Mouse (Mus musculus) spleen, postnatal 14 days (tissue): ENCODE results near the gene Psmd3.
"Not testable (repeated sequence)": the region's sequence is repeated elsewhere in the genome, so short reads cannot be mapped to it uniquely, and the experiment has no call there.

Experiments used
- DNase-seq, 2 experiments: peaks; one replicate each; pipeline ENCODE4 v3.0.0; 2021 to 2022; ENCODE audit warnings: low spot score in 2 of 2

Gene Psmd3

DNA sequence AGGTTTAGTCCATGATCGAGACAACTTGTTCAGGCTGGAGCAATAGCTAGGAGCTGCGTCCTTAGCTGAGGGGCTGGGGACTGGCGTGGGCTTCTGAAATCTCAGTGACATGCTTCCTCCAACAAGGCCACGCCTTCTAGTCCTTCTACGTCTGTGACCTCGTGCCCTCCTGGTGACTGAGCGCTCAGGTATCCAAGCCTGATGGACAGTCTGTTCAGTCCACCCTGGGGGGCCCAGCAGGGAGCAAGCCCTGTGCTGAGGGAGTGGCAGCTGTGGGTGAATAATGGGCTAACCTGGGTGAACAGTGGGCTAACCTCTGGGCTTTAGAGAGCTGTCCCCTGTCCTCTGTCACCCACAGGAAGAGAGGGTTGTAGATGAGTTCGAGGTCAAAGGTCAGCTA is 5.7 kb downstream of the Psmd3 start:
- no peak for DNase-seq

DNA sequence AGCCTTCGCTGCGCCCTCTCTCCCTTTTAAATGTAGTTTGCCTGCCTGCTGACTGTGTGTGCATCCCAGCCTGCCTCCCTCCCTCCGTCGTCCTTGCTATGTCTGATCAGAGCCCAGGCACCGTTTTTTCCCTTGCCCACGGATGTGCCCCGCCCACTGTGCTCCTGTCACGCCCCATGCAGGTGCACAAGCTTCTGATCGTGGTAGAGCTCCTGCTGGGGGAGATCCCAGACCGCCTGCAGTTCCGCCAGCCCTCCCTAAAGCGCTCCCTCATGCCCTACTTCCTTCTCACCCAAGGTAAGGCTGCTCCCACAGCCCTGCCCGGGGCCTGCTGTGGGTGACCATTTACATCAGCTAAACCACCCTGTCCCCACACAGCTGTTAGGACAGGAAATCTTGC is 10.8 kb downstream of the Psmd3 start:
- no peak for DNase-seq

DNA sequence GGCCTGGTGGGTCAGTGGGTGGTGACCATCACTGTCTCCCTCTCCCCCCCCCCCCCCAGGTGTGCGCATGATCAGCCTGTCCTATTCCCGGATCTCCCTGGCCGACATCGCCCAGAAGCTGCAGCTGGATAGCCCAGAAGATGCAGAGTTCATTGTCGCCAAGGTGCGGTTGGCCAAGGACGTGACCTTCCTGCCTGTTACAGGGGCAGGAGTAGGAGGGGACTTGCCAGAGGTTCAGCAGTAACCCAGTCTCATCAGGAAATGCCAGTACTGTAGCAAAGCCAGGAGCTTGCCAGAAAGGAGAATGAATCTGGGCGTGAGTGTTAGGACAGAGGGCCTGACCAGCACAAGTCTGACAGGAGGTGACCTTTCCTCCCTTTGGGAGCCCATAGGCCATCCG is 11.4 kb downstream of the Psmd3 start:
- DNase-seq: no peak

DNA sequence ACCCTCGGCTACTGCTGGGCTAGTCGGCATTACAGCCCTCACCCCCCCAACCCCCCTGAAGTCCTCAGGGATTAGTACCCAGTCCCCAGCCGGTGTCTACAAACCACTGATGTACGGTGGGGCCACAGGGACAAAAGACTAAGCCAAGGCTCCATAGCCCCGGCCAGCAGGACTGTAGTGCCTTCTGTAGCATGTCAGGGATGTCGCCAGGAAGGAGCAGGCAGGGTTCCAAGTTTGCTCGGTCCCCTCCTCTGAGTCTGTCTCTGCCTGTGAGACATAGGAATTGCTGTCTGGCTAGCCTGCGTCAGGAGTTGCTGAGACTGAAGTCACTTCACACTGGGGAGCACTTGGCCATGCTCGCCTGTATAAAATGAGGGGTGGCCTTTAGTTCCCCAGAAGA is 11.9 kb downstream of the Psmd3 start:
- no peak for DNase-seq

DNA sequence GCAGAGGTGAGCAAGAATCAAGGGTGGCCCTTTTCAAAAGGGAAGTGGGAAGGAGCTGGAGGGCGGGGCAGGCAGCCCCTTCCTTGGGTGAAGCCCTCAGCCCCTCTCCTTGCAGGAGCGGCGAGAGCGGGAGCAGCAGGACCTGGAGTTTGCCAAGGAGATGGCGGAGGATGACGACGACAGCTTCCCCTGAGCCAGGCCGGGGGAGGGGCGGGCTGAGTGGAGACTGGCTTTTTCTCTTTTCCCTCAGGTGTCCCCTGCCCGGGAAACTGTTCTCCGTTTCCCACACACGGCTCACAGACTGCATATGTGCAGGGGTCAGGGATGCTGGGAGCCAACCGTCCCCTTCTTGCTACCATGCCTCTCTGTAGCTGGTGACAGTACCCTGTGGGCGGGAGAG is 13.1 kb downstream of the Psmd3 start:
- no peak for DNase-seq

DNA sequence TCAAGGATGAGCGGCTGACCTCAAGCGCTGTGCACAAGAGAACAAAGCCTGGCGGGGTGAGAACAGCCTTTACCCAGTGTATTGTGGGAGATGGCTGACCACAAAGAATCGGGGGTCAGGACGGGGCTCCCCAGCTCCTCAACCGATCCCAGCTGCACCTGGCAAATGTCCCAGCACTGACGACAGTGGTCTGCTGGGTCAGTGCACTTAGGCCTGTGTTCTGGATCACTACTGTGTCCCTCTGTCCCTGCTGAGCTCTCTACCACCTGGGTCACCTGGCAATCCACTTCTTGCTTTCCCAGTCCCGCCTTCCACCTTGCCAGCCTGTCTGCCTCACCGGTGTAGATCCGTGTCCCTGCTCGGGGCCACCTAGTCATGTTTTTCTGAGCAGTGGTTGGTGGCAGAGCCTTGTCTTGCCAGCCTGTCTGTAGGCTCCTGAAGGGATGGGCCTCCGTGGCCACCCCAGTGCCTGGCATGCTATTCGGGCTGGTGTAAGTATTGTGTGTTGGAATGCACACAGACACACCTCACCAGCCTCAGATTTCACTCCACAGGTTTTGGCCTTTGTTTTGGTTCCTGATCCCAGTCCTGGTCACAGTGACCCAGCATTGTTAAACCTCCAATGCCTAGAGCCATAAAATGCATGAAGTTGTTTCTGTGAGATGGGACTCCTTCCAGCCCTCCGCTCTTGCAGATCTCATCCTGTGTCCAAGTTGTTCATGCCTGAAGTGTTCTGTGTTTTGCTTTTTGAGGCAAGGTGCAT is 14.3 kb downstream of the Psmd3 start:
- no peak for DNase-seq

DNA sequence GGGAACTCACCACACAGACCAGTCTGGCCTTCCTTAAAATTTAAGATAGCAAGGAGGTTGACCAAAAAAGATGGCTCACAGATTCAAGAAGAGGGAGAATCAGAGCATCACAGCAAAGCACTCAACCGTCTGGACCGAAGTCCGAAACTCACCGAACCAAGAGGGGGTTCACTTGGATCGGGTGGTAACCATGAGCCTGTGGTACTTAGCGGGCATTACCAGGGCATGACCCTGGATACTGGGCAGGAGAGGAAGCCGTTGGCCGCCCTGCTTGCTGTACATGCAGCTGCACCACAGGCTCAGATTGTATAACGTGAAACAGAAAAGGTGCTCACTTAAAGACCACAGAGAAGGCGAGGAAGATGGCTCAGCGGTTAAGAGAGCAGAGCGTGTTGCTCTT is 14.9 kb downstream of the Psmd3 start:
- DNase-seq: no peak

DNA sequence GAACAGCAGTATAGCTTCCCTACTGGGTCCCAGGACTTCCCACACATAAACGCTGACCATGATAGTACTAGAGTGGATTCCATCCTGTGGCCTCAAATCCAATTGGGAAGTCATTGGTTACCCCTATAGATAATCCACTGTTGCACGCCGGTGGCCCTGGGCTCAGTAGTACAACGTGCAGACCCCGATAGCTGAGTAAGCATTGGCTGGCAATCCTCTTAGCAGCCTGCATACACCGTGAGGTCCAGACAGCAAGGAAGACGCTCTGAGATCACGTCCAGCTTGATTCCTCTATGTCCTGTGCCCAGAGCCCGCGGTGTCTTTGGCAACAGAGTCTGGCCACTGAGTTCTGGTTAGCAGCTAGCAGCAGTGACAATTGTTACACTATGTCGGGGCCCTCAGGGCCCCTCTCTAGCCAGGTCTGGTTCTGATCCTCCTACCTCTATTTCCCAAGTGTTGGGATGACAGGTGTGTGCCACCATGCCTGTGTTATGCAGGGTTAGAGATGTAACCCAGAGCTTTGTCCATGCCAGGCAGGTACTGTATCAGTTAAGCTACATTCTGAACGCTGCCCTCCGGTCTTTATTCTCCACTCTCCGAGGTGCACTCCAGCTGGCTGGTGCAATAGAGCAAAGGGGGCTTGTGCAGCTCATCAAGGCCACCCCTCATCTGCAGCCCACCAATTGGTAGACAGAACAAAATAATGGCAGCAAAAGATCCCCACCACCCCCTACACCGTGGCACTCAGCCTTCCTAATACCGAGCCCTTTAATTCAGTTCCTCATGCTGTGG is 16.7 kb downstream of the Psmd3 start:
- no peak for DNase-seq

DNA sequence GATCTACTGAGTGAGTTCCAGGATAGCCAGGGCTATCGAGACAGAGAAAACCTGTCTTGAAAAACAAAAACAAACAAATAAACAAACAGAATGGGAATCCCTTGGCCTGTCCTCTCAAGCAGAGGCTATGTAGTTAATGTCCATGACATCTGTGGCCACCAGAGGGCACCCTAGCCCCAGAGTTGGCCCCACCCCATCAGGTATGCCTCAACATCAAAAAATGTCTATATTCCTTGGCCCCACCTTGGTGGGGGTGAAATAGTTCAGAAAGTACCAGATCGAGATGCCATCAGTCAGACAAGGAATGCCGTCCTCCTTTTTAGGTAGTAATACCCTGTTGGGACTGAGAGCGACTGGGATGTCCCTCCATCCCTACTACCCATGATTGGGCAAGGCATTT is 17.6 kb downstream of the Psmd3 start:
- peak; percentile 57 to 74 for DNase-seq

DNA sequence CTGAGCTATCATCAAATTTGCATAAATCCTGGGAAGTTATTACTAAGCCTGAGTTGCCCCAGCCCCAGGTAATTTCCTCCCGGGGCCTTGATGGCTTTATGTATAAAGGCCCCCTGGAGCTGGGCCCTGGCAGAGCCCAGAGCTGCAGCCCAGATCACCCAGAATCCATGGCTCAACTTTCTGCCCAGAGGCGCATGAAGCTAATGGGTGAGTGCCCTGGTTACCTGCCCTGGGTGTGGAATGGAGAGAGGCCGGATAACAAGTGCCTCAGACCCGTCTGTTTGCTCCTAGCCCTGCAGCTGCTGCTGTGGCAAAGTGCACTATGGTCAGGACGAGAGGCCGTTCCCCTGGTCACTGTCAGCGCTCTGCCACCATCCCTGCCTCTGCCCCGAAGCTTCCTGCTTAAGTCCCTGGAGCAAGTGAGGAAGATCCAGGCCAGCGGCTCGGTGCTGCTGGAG is 18.9 kb downstream of the Psmd3 start, which contains the start of gene Csf3:
Gene Csf3, plus strand, starts transcription at position 51 of the 458 bp plus-strand sequence.
- DNase-seq: no peak

DNA sequence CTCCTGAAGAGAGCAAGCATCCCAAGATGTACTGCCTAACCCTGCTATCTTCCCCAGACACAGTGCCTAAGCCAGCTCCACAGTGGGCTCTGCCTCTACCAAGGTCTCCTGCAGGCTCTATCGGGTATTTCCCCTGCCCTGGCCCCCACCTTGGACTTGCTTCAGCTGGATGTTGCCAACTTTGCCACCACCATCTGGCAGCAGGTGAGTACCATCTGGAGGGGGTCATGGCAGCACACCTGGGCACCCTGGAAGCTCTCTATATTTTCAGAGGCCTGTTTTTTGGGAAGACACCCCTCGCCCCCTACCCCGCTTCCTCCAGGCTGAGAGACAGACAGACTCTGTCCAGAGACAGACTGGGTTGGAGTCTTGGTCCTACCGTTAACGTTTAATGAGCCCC is 20.0 kb downstream of the Psmd3 start:
- no peak for DNase-seq

DNA sequence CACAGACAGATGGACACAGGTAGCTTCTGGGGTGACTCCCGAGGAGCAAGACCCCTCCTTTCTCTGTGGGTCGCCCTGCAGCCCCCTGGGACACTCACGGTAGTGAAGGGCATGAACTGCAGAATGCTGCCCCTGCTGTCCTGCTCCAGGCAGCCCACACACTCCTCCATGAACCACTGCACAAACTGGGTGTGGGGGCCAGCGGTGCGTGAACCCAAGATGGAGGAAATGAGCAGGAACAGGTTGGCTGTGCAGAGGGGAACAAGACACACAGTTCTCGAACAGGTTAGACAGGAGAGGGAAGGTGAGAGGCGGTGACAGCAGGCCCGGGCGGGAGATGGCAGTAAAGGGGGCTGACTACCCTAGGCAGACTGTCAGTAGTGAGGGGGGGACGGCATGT is 22.7 kb downstream of the Psmd3 start:
- DNase-seq: no peak

DNA sequence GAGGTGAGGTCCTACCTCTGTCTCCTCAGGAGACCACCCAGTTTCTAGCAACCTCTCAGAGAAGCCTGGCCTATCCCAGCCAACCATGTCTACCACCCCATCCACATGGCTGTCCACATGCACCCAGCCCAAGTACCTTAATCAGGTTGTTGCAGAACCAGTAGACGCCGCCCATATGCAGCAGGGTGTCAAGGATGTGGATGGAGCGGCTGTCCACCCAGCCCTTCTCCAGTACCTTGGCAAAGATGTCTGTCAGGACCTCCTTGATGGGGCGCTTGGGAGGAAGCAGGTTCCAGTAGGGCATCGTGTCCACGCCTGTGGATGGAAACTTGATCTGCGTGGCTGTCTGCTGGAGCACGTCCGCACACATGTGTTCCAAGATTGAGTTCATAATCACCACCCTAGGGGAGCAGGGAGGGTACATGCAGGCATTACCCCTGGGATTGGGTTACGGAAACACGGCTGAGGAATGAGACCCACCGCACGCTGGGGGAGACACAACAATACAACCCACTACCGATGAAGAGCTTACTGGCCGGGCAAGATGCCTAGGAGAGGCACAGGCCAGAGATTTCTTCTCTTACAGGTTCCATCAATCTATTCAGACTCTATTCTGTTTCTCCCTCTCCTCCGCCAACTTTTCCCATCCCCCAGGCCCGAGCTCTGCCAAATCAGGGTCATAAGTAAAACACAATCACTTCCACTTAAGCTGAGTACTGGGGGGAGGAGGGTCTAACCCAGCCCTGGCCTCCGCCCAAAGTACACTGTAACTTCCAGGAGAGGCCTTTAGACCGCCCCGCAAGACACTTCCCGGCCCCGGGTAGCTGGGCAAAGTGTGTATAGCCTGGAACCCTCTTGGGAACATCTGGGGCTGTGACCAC is 25.3 kb downstream of the Psmd3 start:
- DNase-seq: no peak

DNA sequence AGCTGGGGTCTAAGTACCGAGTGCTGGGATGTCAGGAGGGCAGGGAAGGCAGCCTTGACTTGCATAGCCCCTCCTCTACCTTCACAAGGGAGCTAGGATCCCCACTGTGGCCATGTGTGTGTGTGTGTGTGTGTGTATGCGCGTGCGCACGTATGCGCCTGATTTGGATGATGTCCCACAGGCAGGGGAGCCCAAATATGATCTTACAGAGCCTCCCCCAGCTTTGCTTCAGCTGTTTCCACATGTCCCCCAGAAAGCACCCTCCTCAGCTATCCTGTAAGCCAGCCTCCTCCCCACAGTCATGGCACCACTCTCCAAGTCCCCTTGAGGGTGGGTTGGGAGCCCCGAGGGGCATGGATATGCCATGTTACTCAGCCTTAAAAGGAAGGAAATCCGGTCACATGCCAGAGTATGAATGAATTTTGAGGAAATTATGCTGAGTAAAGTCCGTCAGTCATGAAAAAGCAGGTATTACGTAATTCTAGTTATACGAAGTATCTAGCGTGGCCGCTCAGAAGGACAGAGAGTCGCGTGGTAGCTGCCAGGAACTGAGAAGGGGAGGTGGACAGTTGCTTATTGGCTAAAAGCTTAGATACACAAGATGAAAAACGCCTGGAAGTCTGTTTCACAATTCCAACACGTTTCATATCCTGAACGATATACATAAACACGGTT is 26.1 kb downstream of the Psmd3 start:
- DNase-seq: no peak

DNA sequence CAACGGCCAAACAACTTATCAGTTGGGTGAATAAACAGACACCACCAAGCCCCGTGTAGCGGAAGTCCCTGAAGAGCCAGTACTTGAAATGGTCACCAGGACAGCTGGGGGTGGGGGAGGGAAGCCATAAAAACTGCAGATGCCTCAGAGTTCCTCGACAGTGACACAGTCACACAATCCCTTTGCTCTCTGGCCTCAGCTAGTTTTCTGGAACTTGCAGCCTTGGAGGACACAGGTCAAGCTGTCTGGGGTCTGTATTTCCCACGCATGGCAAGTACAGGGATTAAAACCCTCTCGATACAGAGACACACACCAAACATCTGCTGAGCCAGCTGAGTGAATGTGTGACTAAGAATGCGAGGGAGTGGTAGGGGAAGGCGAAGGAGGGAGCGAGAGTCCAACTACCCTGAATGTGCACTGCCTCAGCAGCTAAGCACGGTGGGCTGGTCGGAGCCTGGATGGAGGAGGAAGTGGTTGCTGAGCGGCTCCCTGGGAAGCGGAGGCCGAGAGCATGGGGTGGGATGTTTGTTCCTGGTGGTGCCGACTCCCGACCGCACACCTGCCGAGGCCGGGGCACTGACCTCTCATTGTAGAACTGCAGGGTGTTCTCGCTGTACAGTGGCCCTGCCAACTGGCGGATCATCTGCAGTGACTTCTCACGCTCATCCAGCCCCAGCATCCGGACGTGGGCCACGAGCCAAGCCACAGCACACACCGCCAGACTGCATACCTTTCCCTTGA is 26.8 kb downstream of the Psmd3 start:
- no peak for DNase-seq

DNA sequence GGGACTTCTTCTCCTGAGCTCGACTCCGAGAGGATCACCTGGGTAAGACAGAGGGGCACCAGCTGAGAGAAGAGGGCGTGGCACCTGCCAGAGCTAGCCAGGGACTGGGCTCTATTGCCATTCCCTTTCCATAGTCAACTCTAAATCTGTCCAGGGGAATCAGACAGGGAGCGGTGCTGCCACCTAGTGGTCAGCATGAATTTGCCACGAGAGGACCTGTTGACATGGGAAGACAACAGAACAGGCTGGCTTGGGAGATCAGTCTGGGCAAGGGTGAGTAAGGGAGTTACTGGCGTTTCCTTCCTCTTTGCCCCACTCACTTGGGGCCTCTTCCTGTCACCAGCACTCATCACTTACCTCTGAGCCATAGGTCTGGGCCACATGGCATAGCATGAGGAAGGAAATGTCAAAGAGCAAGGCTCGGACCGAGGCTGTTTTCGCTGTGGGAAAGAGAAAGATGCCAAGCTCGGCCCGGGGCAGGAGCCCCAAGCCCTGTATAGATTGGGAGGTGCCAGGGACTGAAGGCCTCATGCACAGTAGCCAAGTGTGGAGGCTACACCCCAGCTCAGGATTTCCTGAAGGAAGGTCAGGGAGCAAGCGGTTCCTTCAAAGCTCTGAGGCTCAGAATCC is 28.2 kb downstream of the Psmd3 start:
- DNase-seq: peak; percentile 50 to 70

DNA sequence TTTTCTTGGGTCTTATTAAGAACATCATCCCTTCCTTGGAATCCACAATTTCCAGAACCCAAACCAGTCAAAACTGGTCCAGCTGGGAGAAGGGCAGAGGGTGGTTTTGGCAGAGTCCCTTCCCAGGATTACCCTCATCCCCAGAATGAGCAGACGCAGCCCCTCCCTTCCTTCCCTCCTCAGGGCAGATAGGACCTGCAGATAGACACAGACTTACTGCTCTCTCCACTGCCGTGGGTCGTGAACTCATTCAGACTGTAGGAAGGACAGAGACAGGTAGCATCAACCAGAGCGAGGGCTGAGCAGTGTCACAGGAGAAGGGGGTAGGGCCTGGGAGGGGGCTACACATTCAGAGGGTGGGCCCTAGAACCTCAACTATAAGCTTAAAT is 28.7 kb downstream of the Psmd3 start:
- DNase-seq: no peak

DNA sequence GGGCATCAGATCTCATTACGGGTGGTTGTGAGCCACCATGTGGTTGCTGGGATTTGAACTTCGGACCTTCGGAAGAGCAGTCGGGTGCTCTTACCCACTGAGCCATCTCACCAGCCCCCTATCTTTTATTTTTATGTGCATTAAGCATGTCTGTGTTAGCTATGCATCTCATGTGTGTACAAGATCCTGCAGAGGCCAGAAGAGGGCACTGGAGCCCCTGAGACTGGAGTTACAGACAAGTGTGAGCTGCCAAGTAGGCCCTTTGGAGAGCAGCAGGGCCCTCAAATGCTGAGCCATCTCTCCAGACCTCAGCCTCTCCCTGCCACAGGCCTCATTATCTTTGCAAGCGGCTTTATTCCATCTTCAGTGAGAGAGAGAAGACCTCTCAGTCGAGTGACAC is 29.7 kb downstream of the Psmd3 start:
- DNase-seq: not testable (repeated sequence)

DNA sequence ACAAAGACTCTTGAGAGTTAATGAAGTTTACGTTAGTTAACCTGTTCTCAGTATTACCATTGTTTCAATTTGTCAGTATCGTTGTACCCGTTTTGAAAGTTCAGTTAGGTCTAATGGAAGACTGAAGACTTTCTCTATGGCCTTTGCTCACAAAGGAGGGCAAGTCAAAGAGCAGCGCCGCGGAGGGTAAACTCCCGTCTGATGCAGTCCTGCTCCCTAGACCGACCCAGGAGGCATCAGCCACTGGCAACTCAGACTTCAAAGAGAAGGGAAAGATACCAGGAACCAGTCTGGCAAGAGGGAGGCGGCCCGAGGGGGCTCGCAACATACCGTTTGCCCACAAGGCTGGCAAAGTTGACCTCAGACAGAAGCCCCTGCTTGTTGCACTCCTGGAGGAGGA is 31.3 kb downstream of the Psmd3 start:
- DNase-seq: no peak

DNA sequence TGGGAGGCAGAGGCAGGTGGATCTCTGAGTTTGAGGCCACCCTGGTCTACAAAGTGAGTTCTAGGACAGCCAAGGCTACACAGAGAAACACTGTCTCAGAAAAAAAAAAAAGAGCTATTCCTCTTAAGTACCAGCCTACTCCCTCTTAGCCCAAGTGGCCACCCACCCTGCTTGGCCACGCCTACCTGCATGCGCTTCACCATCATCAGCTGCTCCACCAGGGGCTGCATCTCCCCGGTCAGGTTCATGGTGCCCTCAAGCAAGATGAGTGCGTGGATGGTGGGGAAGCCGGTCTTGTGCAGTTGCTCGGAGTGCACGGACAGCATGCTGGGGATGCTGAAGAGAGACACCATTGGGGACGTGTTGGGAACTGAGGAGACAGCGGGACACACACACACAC is 33.6 kb downstream of the Psmd3 start:
- no peak for DNase-seq
